Comparison of ENCODE assay signal across 7 mouse cellular contexts in the genomic region with DNA sequence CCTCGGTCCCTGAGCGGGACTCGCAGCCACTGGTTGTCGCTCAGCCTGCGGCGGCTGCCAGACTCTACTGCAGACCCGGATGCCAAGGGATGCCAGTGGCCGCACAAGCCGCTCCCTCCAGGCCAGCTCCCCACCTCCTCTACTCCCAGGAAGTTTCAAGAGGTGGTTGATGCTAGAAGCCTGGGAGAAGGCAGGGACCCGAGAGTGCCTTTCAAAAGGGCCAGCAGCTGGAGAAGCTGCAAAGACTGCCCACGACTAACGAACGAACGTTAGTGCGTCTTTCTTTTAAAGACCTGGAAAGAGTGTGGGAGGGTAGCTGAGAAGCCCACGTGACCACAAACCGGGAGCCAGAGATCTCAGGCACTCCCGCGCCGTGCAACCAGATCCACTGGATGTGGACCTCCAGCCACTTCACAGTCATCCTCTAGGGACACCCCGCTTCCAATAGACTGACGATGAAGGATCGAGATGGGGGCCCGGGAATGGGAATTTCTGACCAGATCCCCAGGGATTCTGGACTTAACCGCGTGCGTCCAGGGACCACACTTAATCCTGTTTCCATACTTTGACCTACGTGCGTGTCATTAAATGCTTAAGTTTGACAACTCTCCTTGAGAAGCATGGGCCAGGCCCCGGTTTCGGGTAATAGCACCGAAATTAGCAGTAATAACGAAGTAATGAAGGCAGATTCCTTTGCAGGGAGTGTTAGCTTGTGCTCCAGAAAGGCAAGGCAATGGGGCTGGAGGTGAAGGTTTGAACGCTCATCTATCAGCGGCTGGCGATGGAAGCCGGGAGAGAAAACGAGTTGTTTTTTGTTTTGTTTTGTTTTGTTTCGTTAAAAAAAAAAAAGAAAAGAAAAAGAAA. TPM values are rescaled to one million over a fixed set of nuclear protein-coding genes. Genes with fewer than 3 reads are reported as not detected.
DNase-seq lines count a peak whose midpoint lies in the region; ATAC-seq and TF ChIP-seq lines count a peak whose summit lies in the region.

A gene (minus strand): TSS at position 260 of the 864 bp plus-strand sequence.

- no peak within 1 kb of the TSS for H3K27ac ChIP-seq in thymus, adult 2 months (ENCODE audit: control insufficient read depth, insufficient read depth, low read length)
- no peak within 1 kb of the TSS for H3K27ac ChIP-seq in heart, embryonic 12.5 days (ENCODE audit: poor library complexity, severe bottlenecking)

- TF ChIP-seq CTCF in thymus, adult 2 months (IDR thresholded peaks at IDR 0.05; ENCODE audit: borderline replicate concordance, control insufficient read depth, extremely low read depth, insufficient read depth, low read length, poor library complexity) = no peak

- H3K4me2 ChIP-seq in heart, embryonic 12.5 days = peak within 1 kb of the TSS; percentile 99

- peak; percentile 51; the same call in 1 of the 2 replicates for ATAC-seq in heart, embryonic 12.5 days (ENCODE audit: insufficient number of reproducible peaks, low FRiP score)
- ATAC-seq in megakaryocyte-erythroid progenitor cell, adult 5-6 weeks (replicated peaks; ENCODE audit: low FRiP score, low TSS enrichment, poor library complexity, severe bottlenecking) = peak; percentile 47

- H3K36me3 ChIP-seq in thymus, adult 2 months (ENCODE audit: control insufficient read depth, insufficient read depth, low read length) = no peaks in the 10 kb centered on the region
- H3K36me3 ChIP-seq in heart, embryonic 12.5 days = no peaks in the 10 kb centered on the region

- peaks cover 3% of the 10 kb centered on the region; the same call in 1 of the 2 replicates for H3K27me3 ChIP-seq in thymus, adult 2 months (ENCODE audit: control insufficient read depth, insufficient read depth, low read length)
- 0 out of 2 replicates have a peak, but pooled peaks cover 4% of the 10 kb centered on the region for H3K27me3 ChIP-seq in heart, embryonic 12.5 days (replicated peaks)

- under 1% methylated on average over 39 of the region's 39 CpGs for WGBS in thymus, adult 2 months
- WGBS in heart, embryonic 12.5 days = under 1% methylated on average over 39 of the region's 39 CpGs

- H3K9me3 ChIP-seq in heart, embryonic 12.5 days (replicated peaks) = no peaks in the 10 kb centered on the region

- DNase-seq in thymus, adult 2 months = peak; percentile 20
- DNase-seq in thymus, adult 18-20 months = no peak
- DNase-seq in cerebellum, postnatal 10 days = peak; percentile 59 to 65
- DNase-seq in kidney, postnatal 14 days = peak; percentile 30
- DNase-seq in testis, postnatal 10 days (ENCODE audit: low spot score) = peak; percentile 56

- TF ChIP-seq POLR2A in thymus, adult 2 months (IDR thresholded peaks at IDR 0.05; ENCODE audit: control insufficient read depth, extremely low read depth, insufficient read depth, low read length, poor library complexity) = no peak

- H3K9ac ChIP-seq in heart, embryonic 12.5 days = peak within 1 kb of the TSS; percentile 60

- peaks cover 7% of the 10 kb centered on the region for H3K4me1 ChIP-seq in thymus, adult 2 months (replicated peaks; ENCODE audit: control insufficient read depth, insufficient read depth, low read length)
- H3K4me1 ChIP-seq in heart, embryonic 12.5 days (replicated peaks) = no peaks in the 10 kb centered on the region

- peak within 1 kb of the TSS; percentile 46 for H3K4me3 ChIP-seq in thymus, adult 2 months (ENCODE audit: control insufficient read depth, insufficient read depth, low read length)
- H3K4me3 ChIP-seq in heart, embryonic 12.5 days = peak within 1 kb of the TSS; percentile 52

RNA-seq across cellular contexts. Expression of the gene that starts here (rescaled TPM):
- polyA plus RNA-seq in thymus, adult 2 months (2012; rRNA removed) = 0.08 and 0.38 TPM in 2 replicates
- 0.36 and 0.46 TPM in 2 replicates for polyA plus RNA-seq in heart, embryonic 12.5 days (2016; fragmentation: Nextera tagmentation; extraction: Ambion mirVana)
- total RNA-seq in megakaryocyte-erythroid progenitor cell, adult 5-6 weeks (2014; fragmentation: Nextera tagmentation) = not detected in 2 replicates
- not detected in 2 replicates for total RNA-seq in megakaryocyte-erythroid progenitor cell, adult 5-6 weeks (2017)

Comparison
In these comparisons a context has a peak if more than half of its experiments do, and no peak if none do; other contexts are left out.
1. Peak in DNase-seq and H3K4me3 ChIP-seq in thymus, adult 2 months; RNA of the gene not detected or under 1 TPM.
2. Peak in ATAC-seq, H3K4me3 ChIP-seq, H3K9ac ChIP-seq and H3K4me2 ChIP-seq in heart, embryonic 12.5 days; RNA of the gene not detected or under 1 TPM.
3. Peak in ATAC-seq in megakaryocyte-erythroid progenitor cell, adult 5-6 weeks; RNA of the gene not detected or under 1 TPM.
4. DNase-seq: peak in cerebellum, postnatal 10 days (2 of 2), kidney, postnatal 14 days (single experiment) and testis, postnatal 10 days (single experiment); none in thymus, adult 18-20 months (0 of 2).